Mouse (Mus musculus) neural tube, embryonic 15.5 days (tissue): ENCODE results near the gene Icam2. TPM values are rescaled to one million over a fixed set of nuclear protein-coding genes. Genes with fewer than 3 reads are reported as not detected.
"Not testable (repeated sequence)": the region's sequence is repeated elsewhere in the genome, so short reads cannot be mapped to it uniquely, and the experiment has no call there.

Experiments
- ATAC-seq: fragments of 200-750 bp; cut with Nextera tagmentation; 2 replicates; pipeline ENCODE4 v1.8.0; 2017; ENCODE audit warnings: mild to moderate bottlenecking, moderate TSS enrichment, moderate library complexity; ENCODE audit not compliant: low FRiP score
- H3K27ac ChIP-seq: fragments of 300-500 bp; sonication (generic); replicated peaks from 2 replicates; pipeline ENCODE4 v1.5.1; 2015; ENCODE audit warnings: mild to moderate bottlenecking, inconsistent platforms
- H3K27me3 ChIP-seq: fragments of 300-500 bp; sonication (generic); replicated peaks from 2 replicates; pipeline ENCODE4 v1.6.1; 2015; ENCODE audit warnings: inconsistent platforms
- H3K36me3 ChIP-seq: fragments of 300-500 bp; sonication (generic); 2 replicates; pipeline ENCODE4 v1.6.1; 2015; ENCODE audit warnings: inconsistent platforms
- H3K4me1 ChIP-seq: fragments of 300-500 bp; sonication (generic); 2 replicates; pipeline ENCODE4 v1.6.1; 2015; ENCODE audit warnings: inconsistent platforms
- H3K4me2 ChIP-seq: fragments of 300-500 bp; sonication (generic); 2 replicates; pipeline ENCODE4 v1.6.1; 2015; ENCODE audit warnings: inconsistent platforms, mild to moderate bottlenecking, moderate library complexity
- H3K4me3 ChIP-seq: fragments of 300-500 bp; sonication (generic); replicated peaks from 2 replicates; pipeline ENCODE4 v1.5.1; 2015; ENCODE audit warnings: mild to moderate bottlenecking, inconsistent platforms
- H3K9ac ChIP-seq: fragments of 300-500 bp; sonication (generic); replicated peaks from 2 replicates; pipeline ENCODE4 v1.6.1; 2015; ENCODE audit warnings: mild to moderate bottlenecking, inconsistent platforms
- H3K9me3 ChIP-seq: fragments of 300-500 bp; sonication (generic); replicated peaks from 2 replicates; pipeline ENCODE4 v1.6.1; 2016; ENCODE audit warnings: inconsistent platforms
- WGBS: fragments of 180-500 bp; shearing (Covaris S2); methylation state at CpG from one replicate; pipeline ENCODE4 v1.1.7; 2015; ENCODE audit warnings: mixed read lengths; 5-methylcytosine and 5-hydroxymethylcytosine counted together
- polyA plus RNA-seq: library from polyadenylated mRNA; unstranded; fragments of >200 nt; fragmentation: Nextera tagmentation; extraction: Ambion mirVana; gene quantifications from 2 replicates; pipeline ENCODE4 v1.2.1, GENCODE M21; 2015

Icam2 gene
- polyA plus RNA-seq, 1 experiment from 2014 or later, result 14.8 TPM

DNA sequence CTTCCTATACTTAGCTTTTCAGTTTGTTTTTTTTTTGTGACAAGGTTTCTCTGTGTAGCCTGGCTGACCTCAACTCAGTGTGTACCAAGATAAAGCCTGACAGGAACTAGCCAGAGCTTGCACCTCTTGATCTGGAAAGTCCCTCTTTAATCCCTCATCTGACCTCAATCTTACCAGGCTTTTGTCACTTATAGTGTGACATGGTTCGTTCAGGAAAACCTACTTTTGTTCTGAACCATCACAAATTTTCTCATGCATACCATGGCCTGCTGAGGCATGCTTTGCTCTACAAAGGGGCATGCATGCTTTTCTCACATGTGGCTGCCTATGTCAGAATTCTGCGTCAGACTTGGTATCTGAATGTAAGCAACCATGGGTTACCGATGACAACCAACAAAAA is 28.5 kb upstream of the Icam2 start:
- Histone ChIP-seq H3K27ac (no peak overlapping the region), H3K4me2 (no peak overlapping the region), H3K9me3 (no peaks in the 10 kb centered on the region), H3K36me3 (peaks cover 21% of the 10 kb centered on the region), H3K9ac (no peak overlapping the region), H3K4me3 (no peak overlapping the region), H3K27me3 (no peaks in the 10 kb centered on the region), H3K4me1 (no peaks in the 10 kb centered on the region)
- 76% methylated on average over 3 of the region's 3 CpGs for WGBS
- ATAC-seq, result no peak

DNA sequence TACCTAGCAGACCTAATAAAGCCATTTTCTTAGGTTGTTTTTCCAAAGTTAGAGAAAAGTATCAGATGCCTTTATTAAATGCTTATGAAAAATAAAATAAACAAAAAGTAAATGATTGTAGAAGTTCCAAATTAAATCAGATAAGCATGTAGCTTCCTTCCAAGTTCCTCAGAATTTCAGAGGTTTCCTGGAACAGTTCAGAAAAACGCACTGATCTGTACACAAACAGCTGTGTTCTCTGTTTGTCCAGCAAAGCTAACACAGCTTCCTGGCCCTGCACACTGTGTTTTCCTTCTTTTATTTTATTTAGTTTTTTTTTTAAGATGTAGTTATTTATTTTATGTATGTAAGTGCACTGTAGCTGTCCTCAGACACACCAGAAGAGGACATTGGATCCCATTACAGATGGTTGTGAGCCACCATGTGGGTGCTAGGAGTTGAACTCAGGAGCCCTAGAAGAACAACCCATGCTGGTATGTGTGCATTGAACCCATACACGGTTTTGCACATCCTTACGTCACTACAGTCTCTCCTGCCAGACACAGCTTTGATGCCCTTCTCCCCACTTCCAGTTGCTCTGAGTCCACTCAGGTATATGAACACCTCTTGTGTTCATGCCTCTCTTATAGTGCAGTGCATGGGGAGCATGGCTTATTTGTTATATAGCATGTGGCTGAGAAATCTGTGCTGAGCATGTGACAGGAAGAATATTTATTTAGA is 24.9 kb upstream of the Icam2 start:
- Histone ChIP-seq H3K27me3 (no peaks in the 10 kb centered on the region), H3K9ac (no peak overlapping the region), H3K9me3 (no peaks in the 10 kb centered on the region), H3K27ac (no peak overlapping the region), H3K4me1 (no peaks in the 10 kb centered on the region), H3K4me3 (no peak overlapping the region), H3K36me3 (peaks cover 33% of the 10 kb centered on the region), H3K4me2 (no peak overlapping the region)
- WGBS, result 90% methylated on average over 3 of the region's 3 CpGs
- no peak for ATAC-seq

DNA sequence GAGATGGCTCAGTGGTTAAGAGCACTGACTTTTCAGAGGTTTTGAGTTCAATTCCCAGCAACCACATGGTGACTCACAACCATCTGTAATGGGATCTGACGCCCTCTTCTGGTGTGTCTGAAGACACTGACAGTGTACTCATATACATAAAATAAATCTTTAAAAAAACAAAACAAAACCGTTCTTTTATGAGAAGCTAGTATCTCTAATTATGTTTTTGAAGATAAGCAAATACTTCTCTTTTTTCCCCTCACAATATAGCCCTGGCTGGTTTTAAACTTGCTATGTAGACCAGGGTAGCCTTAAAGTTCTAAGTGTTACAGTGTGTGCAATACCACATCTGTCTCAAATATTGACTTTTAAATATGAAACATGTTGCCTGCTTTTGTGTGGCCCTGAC is 23.3 kb upstream of the Icam2 start:
- Histone ChIP-seq H3K9ac (no peak overlapping the region), H3K9me3 (no peaks in the 10 kb centered on the region), H3K4me3 (no peak overlapping the region), H3K27ac (no peak overlapping the region), H3K27me3 (no peaks in the 10 kb centered on the region), H3K4me2 (no peak overlapping the region), H3K4me1 (no peaks in the 10 kb centered on the region), H3K36me3 (peaks cover 45% of the 10 kb centered on the region)
- ATAC-seq, result no peak
- 91% methylated on average over 2 of the region's 2 CpGs for WGBS

DNA sequence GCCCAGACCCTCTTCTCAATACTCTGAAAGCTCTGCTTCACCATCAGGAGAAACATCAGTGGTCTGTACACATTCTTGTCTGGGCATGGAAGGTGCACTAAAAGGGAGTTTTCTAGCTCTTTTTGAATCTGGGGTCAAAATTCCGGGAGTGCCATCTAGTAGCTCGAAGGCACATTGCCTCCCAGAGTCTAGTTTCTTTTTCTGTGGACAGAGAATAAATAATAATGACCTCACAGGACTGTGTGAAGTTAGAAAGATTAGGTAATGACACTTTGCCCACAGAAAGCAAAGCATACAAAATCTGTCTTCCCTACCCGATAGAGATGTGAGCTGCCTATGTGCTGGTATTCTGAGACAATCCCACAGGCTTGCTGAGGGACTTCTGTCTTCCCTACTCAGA is 22.6 kb upstream of the Icam2 start:
- no peak overlapping the region for H3K9ac ChIP-seq
- no peak overlapping the region for H3K4me2 ChIP-seq
- H3K4me1 ChIP-seq, result no peaks in the 10 kb centered on the region
- H3K27me3 ChIP-seq, result no peaks in the 10 kb centered on the region
- H3K9me3 ChIP-seq, result no peaks in the 10 kb centered on the region
- 91% methylated on average over 3 of the region's 3 CpGs for WGBS
- no peak for ATAC-seq
- no peak overlapping the region for H3K4me3 ChIP-seq
- peaks cover 51% of the 10 kb centered on the region for H3K36me3 ChIP-seq
- no peak overlapping the region for H3K27ac ChIP-seq

DNA sequence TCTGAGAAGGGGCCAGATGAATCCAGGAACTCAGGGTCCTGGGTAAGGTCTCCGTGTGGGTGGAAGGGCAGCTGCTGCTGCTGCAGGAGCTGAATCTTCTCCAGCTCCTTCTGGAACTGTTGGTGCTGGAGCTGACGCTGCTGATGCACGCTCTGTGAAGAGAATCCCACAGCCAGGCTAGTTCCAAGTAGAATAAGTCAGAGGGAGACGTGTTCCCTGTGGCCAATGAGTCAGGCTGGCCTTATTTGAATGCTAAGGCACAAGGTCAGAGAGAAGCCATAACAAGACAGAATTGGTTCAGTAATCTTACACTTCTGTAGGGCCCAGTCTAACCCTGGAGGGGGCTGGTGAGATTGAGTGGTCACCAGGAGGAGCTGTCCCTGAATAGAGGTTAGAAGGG is 22.1 kb upstream of the Icam2 start:
- no peaks in the 10 kb centered on the region for H3K27me3 ChIP-seq
- 80% methylated on average over 4 of the region's 4 CpGs for WGBS
- H3K4me3 ChIP-seq, result no peak overlapping the region
- no peak overlapping the region for H3K27ac ChIP-seq
- peaks cover 54% of the 10 kb centered on the region for H3K36me3 ChIP-seq
- ATAC-seq, result no peak
- no peaks in the 10 kb centered on the region for H3K9me3 ChIP-seq
- H3K9ac ChIP-seq, result no peak overlapping the region
- H3K4me2 ChIP-seq, result no peak overlapping the region
- no peaks in the 10 kb centered on the region for H3K4me1 ChIP-seq

DNA sequence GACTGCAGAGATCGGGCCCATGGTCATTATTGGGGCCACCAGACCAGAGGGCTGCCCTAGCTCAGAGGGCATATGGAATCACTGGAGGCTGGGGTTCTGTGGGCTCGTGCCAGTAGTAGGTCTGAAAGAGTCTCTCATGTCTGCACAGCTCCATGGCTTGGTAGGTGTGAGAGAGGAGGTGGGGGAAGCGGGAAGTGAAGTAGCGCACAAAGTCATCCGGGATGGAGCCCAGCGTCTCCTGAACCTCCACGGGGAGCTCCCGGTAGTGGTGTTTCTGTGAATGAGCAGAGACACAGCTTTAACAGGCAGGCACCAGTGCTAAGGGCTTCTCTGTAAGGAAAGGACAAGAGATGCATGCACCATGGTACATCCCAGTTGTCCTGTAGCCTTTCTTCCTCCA is 10.6 kb upstream of the Icam2 start:
- no peak for ATAC-seq
- Histone ChIP-seq H3K36me3 (peaks cover 53% of the 10 kb centered on the region), H3K4me1 (no peaks in the 10 kb centered on the region), H3K27me3 (no peaks in the 10 kb centered on the region), H3K4me3 (no peak overlapping the region), H3K4me2 (no peak overlapping the region), H3K9me3 (no peaks in the 10 kb centered on the region), H3K9ac (no peak overlapping the region), H3K27ac (no peak overlapping the region)
- 94% methylated on average over 8 of the region's 8 CpGs for WGBS

DNA sequence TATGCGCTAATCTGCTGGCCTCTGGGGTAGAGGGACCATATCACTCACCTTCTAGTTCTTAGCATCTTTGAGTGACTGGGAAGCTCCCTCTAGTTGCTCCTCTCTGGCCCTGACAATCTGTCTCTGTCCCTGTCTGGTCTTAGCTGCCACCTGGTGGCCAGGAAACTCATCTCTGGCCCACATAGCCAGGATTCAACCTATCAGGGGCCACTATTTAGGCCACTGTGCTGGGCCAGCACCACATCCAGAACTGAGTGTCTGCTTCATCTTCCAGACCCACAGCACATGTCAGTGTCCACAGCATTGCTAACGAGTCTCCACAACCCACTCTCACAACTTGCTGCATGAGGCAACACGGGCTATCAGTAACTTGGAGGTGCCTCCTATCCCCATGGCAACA is 9.8 kb upstream of the Icam2 start:
- H3K9ac ChIP-seq, result no peak overlapping the region
- no peaks in the 10 kb centered on the region for H3K27me3 ChIP-seq
- H3K27ac ChIP-seq, result no peak overlapping the region
- H3K9me3 ChIP-seq, result no peaks in the 10 kb centered on the region
- no peak overlapping the region for H3K4me2 ChIP-seq
- no peaks in the 10 kb centered on the region for H3K4me1 ChIP-seq
- H3K4me3 ChIP-seq, result no peak overlapping the region
- no peak for ATAC-seq
- 87% methylated on average over 3 of the region's 3 CpGs for WGBS
- H3K36me3 ChIP-seq, result peaks cover 47% of the 10 kb centered on the region

DNA sequence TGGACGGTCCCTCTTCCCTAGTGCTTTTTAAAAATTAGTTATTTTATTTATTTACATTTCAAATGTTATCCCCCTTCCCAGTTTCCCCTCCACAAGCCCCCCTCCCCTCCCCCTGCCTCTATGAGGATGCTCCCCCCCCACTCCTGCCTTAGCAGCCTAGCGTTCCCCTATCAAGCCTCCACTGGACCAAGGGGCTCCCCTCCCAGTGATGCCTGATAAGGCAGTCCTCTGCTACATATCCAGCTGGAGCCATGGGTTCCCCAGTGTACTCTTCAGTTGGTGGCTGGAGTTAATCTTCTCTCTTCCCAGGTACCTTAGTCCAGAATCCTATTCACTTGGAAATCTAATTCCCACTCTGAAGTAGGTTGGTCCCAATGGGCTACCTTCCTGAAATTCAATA is 6.2 kb upstream of the Icam2 start:
- H3K9me3 ChIP-seq, H3K27me3 ChIP-seq, H3K27ac ChIP-seq, H3K4me1 ChIP-seq, ATAC-seq, H3K9ac ChIP-seq, H3K4me3 ChIP-seq, H3K4me2 ChIP-seq: not testable (repeated sequence)
- WGBS, result 88% methylated on average over 2 of the region's 2 CpGs
- H3K36me3 ChIP-seq, result peaks cover 17% of the 10 kb centered on the region

DNA sequence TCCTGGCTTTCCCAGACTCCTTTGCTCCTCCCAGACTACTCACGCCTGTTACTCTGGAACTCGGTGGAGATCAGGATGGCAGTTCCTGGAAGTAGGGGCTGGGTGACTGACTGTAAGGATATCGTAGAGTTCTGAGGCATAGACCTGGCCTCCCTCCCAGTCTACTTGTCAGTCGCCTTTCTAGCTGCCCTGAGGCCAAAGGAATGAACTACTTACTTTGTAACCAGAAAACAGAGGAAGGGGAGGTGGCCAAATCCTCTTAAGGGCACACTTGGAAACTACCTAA is 5.4 kb upstream of the Icam2 start:
- 70% methylated on average over 4 of the region's 4 CpGs for WGBS
- Histone ChIP-seq H3K4me2 (no peak overlapping the region), H3K27me3 (no peaks in the 10 kb centered on the region), H3K9ac (no peak overlapping the region), H3K4me1 (peaks cover 7% of the 10 kb centered on the region; the same call in 1 of the 2 replicates), H3K27ac (no peak overlapping the region), H3K9me3 (no peaks in the 10 kb centered on the region), H3K36me3 (peaks cover 10% of the 10 kb centered on the region), H3K4me3 (no peak overlapping the region)
- no peak for ATAC-seq

DNA sequence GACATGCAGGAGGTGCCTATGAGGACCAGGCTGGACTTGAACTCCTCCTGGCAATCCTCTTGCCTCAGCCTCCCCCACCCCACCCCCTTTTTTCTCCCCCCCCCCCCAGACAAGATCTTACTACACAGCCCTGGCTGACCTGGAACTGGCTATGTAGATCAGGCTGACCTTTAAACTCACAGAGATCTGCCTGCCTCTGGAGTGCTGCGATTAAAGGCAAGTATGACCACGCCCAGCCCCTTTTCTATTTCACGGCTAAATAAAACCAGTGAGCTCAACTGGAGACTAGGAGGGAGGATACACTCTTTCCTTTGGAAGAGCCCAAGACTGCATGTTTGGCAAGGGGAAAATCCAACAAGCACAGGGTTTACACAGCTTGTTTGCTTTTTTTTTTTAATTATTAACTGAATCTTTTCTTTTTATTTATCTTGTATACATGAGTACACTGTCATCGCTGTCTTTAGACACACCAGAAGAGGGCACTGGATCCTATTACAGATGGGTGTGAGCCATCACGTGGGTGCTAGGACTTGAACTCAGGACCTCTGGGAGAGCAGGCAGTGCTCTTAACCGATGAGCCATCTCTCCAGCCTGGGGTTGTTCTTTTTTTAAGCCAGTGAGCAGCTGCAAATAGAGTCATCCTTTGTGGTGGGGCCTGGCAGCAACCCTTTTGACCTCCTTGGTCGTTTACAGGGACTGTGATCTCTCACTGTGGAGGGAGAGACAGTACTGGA is 4.9 kb upstream of the Icam2 start:
- Histone ChIP-seq H3K4me1 (peaks cover 7% of the 10 kb centered on the region; the same call in 1 of the 2 replicates), H3K36me3 (peaks cover 6% of the 10 kb centered on the region; the same call in 1 of the 2 replicates), H3K27me3 (no peaks in the 10 kb centered on the region), H3K9me3 (no peaks in the 10 kb centered on the region), H3K4me2 (no peak overlapping the region), H3K27ac (no peak overlapping the region), H3K9ac (no peak overlapping the region), H3K4me3 (no peak overlapping the region)
- 64% methylated on average over 7 of the region's 7 CpGs for WGBS
- ATAC-seq, result no peak

DNA sequence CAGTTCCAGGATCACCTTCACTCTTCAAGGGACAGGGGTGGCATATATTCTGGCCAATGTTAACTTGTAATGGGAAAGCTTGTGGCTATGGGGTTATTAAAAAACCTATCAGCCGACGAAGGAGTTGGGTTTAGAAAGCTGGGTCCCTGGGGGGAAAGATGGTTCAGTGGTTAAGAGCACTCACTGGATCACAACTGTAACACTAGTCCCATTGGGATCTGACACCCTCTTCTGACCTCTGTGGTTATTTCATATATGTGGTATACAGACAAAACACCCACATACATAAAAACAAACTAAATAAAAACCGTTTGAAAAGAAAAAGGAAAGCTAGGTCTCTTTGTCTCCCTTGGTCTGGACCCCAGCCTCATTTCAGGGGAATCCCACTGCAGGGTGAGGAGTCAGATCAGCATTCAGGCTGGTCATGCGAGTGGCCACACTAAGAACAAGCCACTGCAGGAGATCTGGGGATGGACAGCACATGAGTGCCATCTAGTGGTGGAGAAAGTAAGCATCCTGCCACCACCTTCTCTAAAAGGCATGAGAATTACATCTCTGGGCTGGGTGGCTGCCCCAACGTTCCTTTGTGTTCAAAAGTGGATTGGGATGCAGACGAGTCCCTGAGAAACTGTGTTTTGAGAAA is 3.8 kb upstream of the Icam2 start:
- Histone ChIP-seq H3K27ac (no peak overlapping the region), H3K27me3 (no peaks in the 10 kb centered on the region), H3K36me3 (0 out of 2 replicates have a peak, but pooled peaks cover 5% of the 10 kb centered on the region), H3K9ac (no peak overlapping the region), H3K4me3 (no peak overlapping the region), H3K4me2 (no peak overlapping the region), H3K9me3 (no peaks in the 10 kb centered on the region), H3K4me1 (peaks cover 7% of the 10 kb centered on the region; the same call in 1 of the 2 replicates)
- ATAC-seq, result peak; percentile 72; the same call in 1 of the 2 replicates
- 31% methylated on average over 6 of the region's 6 CpGs for WGBS

DNA sequence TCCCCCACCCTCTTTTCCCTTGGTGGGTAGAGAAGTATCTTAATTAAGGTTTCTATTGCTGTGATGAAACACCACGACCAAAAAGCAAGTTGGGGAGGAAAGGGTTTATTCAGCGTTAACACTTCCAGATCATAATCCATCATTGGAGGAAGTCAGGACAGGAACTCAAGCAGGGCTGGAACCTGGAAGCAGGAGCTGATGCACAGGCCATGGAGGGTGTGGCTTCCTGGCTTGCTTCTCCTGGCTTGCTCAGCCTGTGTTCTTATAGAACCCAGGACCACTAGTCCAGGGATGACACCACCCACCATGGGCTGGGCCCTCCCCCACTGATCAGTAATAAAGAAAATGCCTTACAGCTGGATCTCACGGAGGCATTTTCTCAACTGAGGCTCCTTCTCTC is 2.9 kb upstream of the Icam2 start:
- Histone ChIP-seq H3K4me2 (no peak overlapping the region), H3K9me3 (no peaks in the 10 kb centered on the region), H3K27me3 (no peaks in the 10 kb centered on the region), H3K4me3 (no peak overlapping the region), H3K27ac (no peak overlapping the region), H3K9ac (no peak overlapping the region), H3K4me1 (peaks cover 7% of the 10 kb centered on the region; the same call in 1 of the 2 replicates), H3K36me3 (0 out of 2 replicates have a peak, but pooled peaks cover 5% of the 10 kb centered on the region)
- ATAC-seq, result no peak
- 63% methylated on average over 3 of the region's 3 CpGs for WGBS
